Mouse (Mus musculus) G1E (cell line): ENCODE results near the gene Nav1. TPM values are rescaled to one million over a fixed set of nuclear protein-coding genes. Genes with fewer than 3 reads are reported as not detected.

Experiments used
- ATAC-seq: 2 replicates; pipeline ENCODE4 v1.8.0; 2016; ENCODE audit warnings: mild to moderate bottlenecking; ENCODE audit not compliant: insufficient number of reproducible peaks, poor library complexity, low FRiP score, severe bottlenecking; ENCODE audit errors: extremely low read depth
- DNase-seq: peaks from one replicate; pipeline ENCODE4 v3.0.0; 2012; ENCODE audit warnings: low spot score
- H3K27me3 ChIP-seq: 2 replicates; pipeline ENCODE4 v1.6.1; 2012; ENCODE audit warnings: mild to moderate bottlenecking, low read length, inconsistent platforms; ENCODE audit not compliant: insufficient read depth
- H3K36me3 ChIP-seq: replicated peaks from 2 replicates; pipeline ENCODE3; 2012; ENCODE audit warnings: mild to moderate bottlenecking, inconsistent platforms
- H3K4me1 ChIP-seq: 2 replicates; pipeline ENCODE4 v1.6.1; 2012; ENCODE audit warnings: low read depth, low read length, inconsistent platforms, mixed read lengths; ENCODE audit not compliant: insufficient read depth
- H3K4me3 ChIP-seq: 2 replicates; pipeline ENCODE4 v1.5.1; 2012; ENCODE audit warnings: low read depth, mild to moderate bottlenecking, inconsistent platforms, low read length, moderate library complexity, mixed read lengths
- H3K9me3 ChIP-seq: replicated peaks from 2 replicates; pipeline ENCODE4 v1.6.1; 2012; ENCODE audit warnings: inconsistent platforms
- CTCF ChIP-seq: IDR thresholded peaks from 2 replicates; pipeline ENCODE4 v1.5.1; 2012; ENCODE audit warnings: low read depth, low read length, inconsistent platforms, mixed read lengths
- GATA1 ChIP-seq: IDR thresholded peaks from 2 replicates; pipeline ENCODE4 v1.6.1; 2012; ENCODE audit warnings: borderline replicate concordance, low read length, inconsistent platforms, mixed read lengths
- GATA2 ChIP-seq: IDR thresholded peaks from 2 replicates; pipeline ENCODE4 v1.6.1; 2012; ENCODE audit warnings: low read depth, low read length, inconsistent platforms, borderline replicate concordance
- POLR2AphosphoS5 ChIP-seq: IDR thresholded peaks from 2 replicates; pipeline ENCODE4 v1.6.1; 2012; ENCODE audit warnings: low read depth, low read length, inconsistent platforms; ENCODE audit not compliant: insufficient replicate concordance
- TAL1 ChIP-seq: conservative IDR thresholded peaks from 2 replicates; pipeline ENCODE4 v1.6.1; 2012; ENCODE audit warnings: low read depth, low read length, inconsistent platforms, mixed read lengths
- polyA plus RNA-seq: library from polyadenylated mRNA; stranded (reverse); fragments of >175 nt; gene quantifications from 2 replicates; pipeline ENCODE4 v1.2.3, GENCODE M21; 2012
- total RNA-seq, 2 experiments: library from RNA; stranded (forward) in 1 of 2; stranded (reverse) in 1 of 2; fragments of 200-1000 nt in 1 of 2; fragments of >200 nt in 1 of 2; fragmentation: Nextera tagmentation in 1 of 2; gene quantifications; 2 replicates each; pipeline ENCODE4 v1.2.3; 2014 to 2017

Gene Nav1
- total and polyA plus RNA-seq, 3 experiments, result 0.22 TPM; not detected in 2

GRCm38 (mm10) chr1:135531981-135532380, 75.1 kb downstream of the Nav1 start:
- ATAC-seq (no peak), DNase-seq (no peak)
- Histone ChIP-seq H3K27me3 (peaks cover 12% of the 10 kb centered on the region; the same call in 1 of the 2 replicates), H3K9me3 (no peaks in the 10 kb centered on the region), H3K36me3 (no peaks in the 10 kb centered on the region), H3K4me1 (no peaks in the 10 kb centered on the region), H3K4me3 (no peak overlapping the region; the same call in 1 of the 2 replicates)
- TF ChIP-seq POLR2AphosphoS5 (no peak), CTCF (no peak), TAL1 (no peak), GATA1 (no peak), GATA2 (no peak)

- H3K4me1 ChIP-seq, result no peaks in the 10 kb centered on the region
- peaks cover 12% of the 10 kb centered on the region; the same call in 1 of the 2 replicates for H3K27me3 ChIP-seq
- DNase-seq (no peak), ATAC-seq (no peak)
- no peak overlapping the region for H3K4me3 ChIP-seq
- TF ChIP-seq POLR2AphosphoS5 (no peak), GATA1 (no peak), CTCF (no peak), TAL1 (no peak)
- H3K9me3 ChIP-seq, result no peaks in the 10 kb centered on the region
- no peaks in the 10 kb centered on the region for H3K36me3 ChIP-seq
Observed at GRCm38 (mm10) chr1:135531081-135531480, 76.0 kb downstream of the Nav1 start.

- H3K4me1 ChIP-seq, result no peaks in the 10 kb centered on the region
- TF ChIP-seq CTCF, result no peak
- TF ChIP-seq POLR2AphosphoS5, result no peak
- TF ChIP-seq GATA2, result no peak
- TF ChIP-seq GATA1, result no peak
- no peak for TF ChIP-seq TAL1
- H3K36me3 ChIP-seq, result no peaks in the 10 kb centered on the region
- peaks cover 3% of the 10 kb centered on the region for H3K27me3 ChIP-seq
- H3K4me3 ChIP-seq, result no peak overlapping the region
- DNase-seq, result no peak
- no peak for ATAC-seq
- peaks cover 4% of the 10 kb centered on the region for H3K9me3 ChIP-seq
Observed at GRCm38 (mm10) chr1:135524518-135524860, 82.6 kb downstream of the Nav1 start.

- no peak for TF ChIP-seq GATA1
- TF ChIP-seq TAL1, result no peak
- no peak for TF ChIP-seq CTCF
- TF ChIP-seq GATA2, result no peak
- no peak for TF ChIP-seq POLR2AphosphoS5
- H3K36me3 ChIP-seq, result no peaks in the 10 kb centered on the region
- ATAC-seq, result no peak
Observed at GRCm38 (mm10) chr1:135523780-135524517, 83.1 kb downstream of the Nav1 start.

GRCm38 (mm10) chr1:135523344-135523743, 83.8 kb downstream of the Nav1 start:
- no peak for TF ChIP-seq GATA1
- no peak for TF ChIP-seq GATA2
- TF ChIP-seq CTCF, result no peak
- TF ChIP-seq TAL1, result no peak
- TF ChIP-seq POLR2AphosphoS5, result no peak
- H3K4me1 ChIP-seq, result no peaks in the 10 kb centered on the region
- H3K9me3 ChIP-seq, result peaks cover 4% of the 10 kb centered on the region
- H3K27me3 ChIP-seq, result peaks cover 3% of the 10 kb centered on the region; the same call in 1 of the 2 replicates
- H3K36me3 ChIP-seq, result no peaks in the 10 kb centered on the region
- DNase-seq (no peak), ATAC-seq (no peak)
- no peak overlapping the region for H3K4me3 ChIP-seq

More at GRCm38 (mm10) chr1:135523780-135524517, 83.1 kb downstream of the Nav1 start:
- Histone ChIP-seq H3K9me3 (peaks cover 4% of the 10 kb centered on the region), H3K27me3 (peaks cover 3% of the 10 kb centered on the region), H3K4me3 (no peak overlapping the region), H3K4me1 (no peaks in the 10 kb centered on the region)
- DNase-seq, result no peak

- no peak for TF ChIP-seq POLR2AphosphoS5
- TF ChIP-seq CTCF, result no peak
- no peak for TF ChIP-seq TAL1
- TF ChIP-seq GATA2, result no peak
- TF ChIP-seq GATA1, result no peak
Observed at GRCm38 (mm10) chr1:135520550-135521168, 86.4 kb downstream of the Nav1 start.

GRCm38 (mm10) chr1:135518661-135519060, 88.4 kb downstream of the Nav1 start:
- H3K36me3 ChIP-seq, result no peaks in the 10 kb centered on the region
- no peak for DNase-seq

More at GRCm38 (mm10) chr1:135520550-135521168, 86.4 kb downstream of the Nav1 start:
- Histone ChIP-seq H3K27me3 (peaks cover 3% of the 10 kb centered on the region; the same call in 1 of the 2 replicates), H3K36me3 (no peaks in the 10 kb centered on the region), H3K9me3 (peaks cover 4% of the 10 kb centered on the region), H3K4me1 (no peaks in the 10 kb centered on the region), H3K4me3 (no peak overlapping the region)
- DNase-seq, result no peak
- ATAC-seq, result no peak

More at GRCm38 (mm10) chr1:135518661-135519060, 88.4 kb downstream of the Nav1 start:
- H3K4me1 ChIP-seq, result no peaks in the 10 kb centered on the region
- no peak for ATAC-seq
- H3K27me3 ChIP-seq, result no peaks in the 10 kb centered on the region
- TF ChIP-seq GATA1, result no peak
- TF ChIP-seq TAL1, result no peak
- TF ChIP-seq POLR2AphosphoS5, result no peak
- no peak for TF ChIP-seq GATA2
- TF ChIP-seq CTCF, result no peak
- no peak overlapping the region for H3K4me3 ChIP-seq
- H3K9me3 ChIP-seq, result peaks cover 4% of the 10 kb centered on the region
